Mouse (Mus musculus) right cerebral cortex, adult 2 months (tissue): ENCODE results near the gene Fndc10.
A peak's percentile ranks its signal among the peaks of the same experiment; 100 is the strongest.
"Not testable (repeated sequence)": the region's sequence is repeated elsewhere in the genome, so short reads cannot be mapped to it uniquely, and the experiment has no call there.

ENCODE experiments used
- DNase-seq, 2 experiments: peaks; one replicate each; pipeline ENCODE4 v3.0.0; 2021 to 2022; ENCODE audit warnings: low spot score in 2 of 2

Fndc10 gene

GRCm38 (mm10) chr4:155735788-155736187, 41.6 kb downstream of the Fndc10 start:
- no peak for DNase-seq

- no peak for DNase-seq
These were observed 42.3 kb downstream of the Fndc10 start for GRCm38 (mm10) chr4:155736421-155736820.

GRCm38 (mm10) chr4:155738262-155738661, 44.1 kb downstream of the Fndc10 start:
- DNase-seq: peak; percentile 51 to 62

- DNase-seq: no peak
These were observed 45.0 kb downstream of the Fndc10 start for GRCm38 (mm10) chr4:155739152-155739551.

GRCm38 (mm10) chr4:155739741-155740636, 45.8 kb downstream of the Fndc10 start:
- no peak for DNase-seq

GRCm38 (mm10) chr4:155740681-155741080, 46.5 kb downstream of the Fndc10 start:
- not testable (repeated sequence) for DNase-seq

GRCm38 (mm10) chr4:155742684-155743083, 48.5 kb downstream of the Fndc10 start:
- no peak for DNase-seq

GRCm38 (mm10) chr4:155744474-155744873, 50.3 kb downstream of the Fndc10 start:
- DNase-seq: no peak

- no peak for DNase-seq
These were observed 51.0 kb downstream of the Fndc10 start for GRCm38 (mm10) chr4:155745136-155745535.
